Mouse (Mus musculus) hindbrain, embryonic 13.5 days (tissue): ENCODE results near the gene Dlec1. TPM values are rescaled to one million over a fixed set of nuclear protein-coding genes. Genes with fewer than 3 reads are reported as not detected.
A peak's percentile ranks its signal among the peaks of the same experiment; 100 is the strongest.

Source experiments
- ATAC-seq: fragments of 200-750 bp; cut with Nextera tagmentation; 2 replicates; pipeline ENCODE4 v1.8.0; 2017; ENCODE audit warnings: moderate TSS enrichment; ENCODE audit not compliant: low FRiP score
- H3K27ac ChIP-seq: fragments of 300-500 bp; sonication (generic); 2 replicates; pipeline ENCODE4 v1.5.1; 2015; ENCODE audit warnings: inconsistent platforms, mild to moderate bottlenecking, moderate library complexity
- H3K27me3 ChIP-seq: fragments of 300-500 bp; sonication (generic); 2 replicates; pipeline ENCODE4 v1.6.1; 2015; ENCODE audit warnings: mild to moderate bottlenecking, inconsistent platforms
- H3K36me3 ChIP-seq: fragments of 300-500 bp; sonication (generic); 2 replicates; pipeline ENCODE4 v1.6.1; 2015; ENCODE audit warnings: mild to moderate bottlenecking, inconsistent platforms
- H3K4me1 ChIP-seq: fragments of 300-500 bp; sonication (generic); replicated peaks from 2 replicates; pipeline ENCODE4 v1.6.1; 2015; ENCODE audit warnings: inconsistent platforms
- H3K4me2 ChIP-seq: fragments of 300-500 bp; sonication (generic); 2 replicates; pipeline ENCODE4 v1.6.1; 2015; ENCODE audit warnings: inconsistent platforms, mild to moderate bottlenecking, moderate library complexity
- H3K4me3 ChIP-seq: fragments of 300-500 bp; sonication (generic); 2 replicates; pipeline ENCODE4 v1.5.1; 2015; ENCODE audit warnings: mild to moderate bottlenecking, inconsistent platforms
- H3K9ac ChIP-seq: fragments of 300-500 bp; sonication (generic); 2 replicates; pipeline ENCODE4 v1.6.1; 2015; ENCODE audit warnings: mild to moderate bottlenecking, inconsistent platforms
- H3K9me3 ChIP-seq: fragments of 300-500 bp; sonication (generic); 2 replicates; pipeline ENCODE4 v1.6.1; 2016; ENCODE audit warnings: inconsistent platforms
- WGBS: fragments of 180-500 bp; shearing (Covaris S2); methylation state at CpG from one replicate; pipeline ENCODE4 v1.1.7; 2015; 5-methylcytosine and 5-hydroxymethylcytosine counted together
- polyA plus RNA-seq: library from polyadenylated mRNA; unstranded; fragments of >200 nt; fragmentation: Nextera tagmentation; extraction: Ambion mirVana; gene quantifications from 2 replicates; pipeline ENCODE4 v1.2.1, GENCODE M21; 2015

Dlec1 gene
- polyA plus RNA-seq, 1 experiment from 2014 or later, result 0.38 TPM

DNA sequence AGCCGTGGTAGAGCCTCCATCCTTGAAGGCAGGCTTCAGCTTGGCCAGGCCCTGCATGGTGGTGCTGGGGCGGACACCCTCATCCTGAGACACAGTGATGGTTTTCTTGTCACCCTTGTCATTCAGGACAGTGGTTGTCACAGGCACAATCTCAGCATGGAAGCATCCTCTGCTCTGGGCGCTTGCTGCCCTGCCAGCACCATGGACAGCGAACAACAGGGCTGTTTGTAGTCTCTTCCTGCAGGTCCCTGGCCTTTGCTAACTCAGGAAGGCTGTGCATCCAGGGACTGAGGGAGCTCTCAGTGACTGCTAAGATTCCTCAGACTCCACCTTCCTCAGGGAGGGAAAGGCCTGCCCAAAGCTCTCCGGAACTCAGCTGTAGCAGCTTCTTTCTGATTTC lies 47.3 kb downstream of the Dlec1 start:
- 0 out of 2 replicates have a peak, but pooled peaks cover 1% of the 10 kb centered on the region for H3K27me3 ChIP-seq
- WGBS, result 36% methylated on average over 5 of the region's 5 CpGs

DNA sequence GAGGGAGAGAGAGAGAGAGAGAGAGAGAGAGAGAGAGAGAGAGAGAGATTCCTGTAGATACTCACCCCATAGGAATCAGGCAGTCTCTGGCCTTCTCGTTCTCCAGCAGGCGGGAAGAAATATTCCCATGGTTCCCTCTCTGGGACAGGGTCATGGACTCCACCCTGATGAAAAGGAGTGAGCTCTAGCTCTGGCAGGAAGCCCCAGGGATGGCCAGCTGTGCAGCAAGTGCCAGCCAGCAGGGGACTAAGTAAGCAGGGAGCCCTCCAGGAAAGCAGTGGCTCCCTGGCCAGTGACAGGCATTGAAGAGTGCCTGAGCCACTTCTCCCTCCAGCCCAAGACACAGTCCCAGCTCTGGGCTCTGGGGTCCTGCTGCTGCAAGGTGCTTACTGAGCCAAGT lies 49.5 kb downstream of the Dlec1 start:
- no peaks in the 10 kb centered on the region for H3K9me3 ChIP-seq
- peaks cover 16% of the 10 kb centered on the region for H3K27me3 ChIP-seq
- H3K4me2 ChIP-seq, result no peak overlapping the region
- 53% methylated on average over 2 of the region's 2 CpGs for WGBS
- H3K36me3 ChIP-seq, result no peaks in the 10 kb centered on the region
- no peak for ATAC-seq
- no peak overlapping the region for H3K4me3 ChIP-seq
- no peaks in the 10 kb centered on the region; the same call in 1 of the 2 replicates for H3K4me1 ChIP-seq
- peak overlapping the region; percentile 39; the same call in 1 of the 2 replicates for H3K9ac ChIP-seq
- no peak overlapping the region for H3K27ac ChIP-seq

More for the DNA sequence above, 47.3 kb downstream of the Dlec1 start:
- H3K36me3 ChIP-seq, result no peaks in the 10 kb centered on the region
- H3K4me1 ChIP-seq, result no peaks in the 10 kb centered on the region
- no peak overlapping the region for H3K27ac ChIP-seq
- ATAC-seq, result no peak
- H3K9me3 ChIP-seq, result no peaks in the 10 kb centered on the region
- no peak overlapping the region for H3K9ac ChIP-seq
- H3K4me3 ChIP-seq, result no peak overlapping the region
- no peak overlapping the region for H3K4me2 ChIP-seq

DNA sequence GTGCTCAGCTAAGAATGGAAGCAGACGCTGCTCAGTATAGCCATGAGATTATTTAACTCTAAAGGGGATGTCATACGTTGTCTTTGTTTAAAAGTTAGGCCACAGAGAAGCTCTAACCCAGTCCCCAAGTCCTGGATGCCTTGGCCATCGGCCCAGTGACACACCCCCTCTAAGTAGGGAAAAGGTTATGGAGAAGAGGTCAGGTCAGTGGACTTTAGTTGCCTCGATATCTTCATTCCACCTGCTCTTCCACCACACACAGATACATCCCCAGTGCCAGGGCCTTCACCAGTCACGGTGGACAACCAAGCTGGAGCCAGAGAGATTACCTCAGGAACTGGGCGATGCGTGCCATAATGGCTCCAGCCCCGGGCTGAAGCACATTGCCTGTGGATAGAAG lies 53.1 kb downstream of the Dlec1 start:
- H3K27me3 ChIP-seq, result peaks cover 28% of the 10 kb centered on the region
- no peak overlapping the region for H3K9ac ChIP-seq
- 84% methylated on average over 8 of the region's 8 CpGs for WGBS
- no peak overlapping the region for H3K4me3 ChIP-seq
- no peaks in the 10 kb centered on the region; the same call in 1 of the 2 replicates for H3K4me1 ChIP-seq
- H3K27ac ChIP-seq, result no peak overlapping the region
- H3K9me3 ChIP-seq, result no peaks in the 10 kb centered on the region
- no peak overlapping the region for H3K4me2 ChIP-seq
- no peak for ATAC-seq
- no peaks in the 10 kb centered on the region for H3K36me3 ChIP-seq

DNA sequence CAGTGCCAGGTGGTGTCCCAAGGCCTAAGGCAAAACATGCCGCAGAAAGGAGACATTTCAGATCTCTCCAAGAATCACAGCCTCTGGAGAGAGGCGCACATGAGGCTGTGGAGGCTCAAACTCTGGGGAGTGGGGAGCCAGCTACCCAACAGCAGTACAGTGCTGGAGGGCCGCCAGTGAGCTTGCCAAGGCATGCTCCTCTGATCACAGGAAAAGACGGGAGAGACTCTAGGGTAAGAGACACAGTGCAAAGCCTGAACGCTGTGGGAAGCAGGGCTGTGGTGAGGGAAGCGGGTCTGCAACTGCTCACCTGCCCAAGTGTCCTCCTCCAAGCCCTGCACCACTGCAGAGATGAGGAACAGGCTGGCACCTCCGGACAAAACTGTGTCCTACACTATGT lies 53.5 kb downstream of the Dlec1 start:
- Histone ChIP-seq H3K36me3 (no peaks in the 10 kb centered on the region), H3K4me1 (no peaks in the 10 kb centered on the region; the same call in 1 of the 2 replicates), H3K27ac (no peak overlapping the region), H3K9ac (no peak overlapping the region), H3K4me2 (peak overlapping the region; percentile 60; the same call in 1 of the 2 replicates), H3K9me3 (no peaks in the 10 kb centered on the region), H3K4me3 (peak overlapping the region; percentile 57; the same call in 1 of the 2 replicates), H3K27me3 (peaks cover 28% of the 10 kb centered on the region)
- 55% methylated on average over 7 of the region's 7 CpGs for WGBS
- ATAC-seq, result no peak

DNA sequence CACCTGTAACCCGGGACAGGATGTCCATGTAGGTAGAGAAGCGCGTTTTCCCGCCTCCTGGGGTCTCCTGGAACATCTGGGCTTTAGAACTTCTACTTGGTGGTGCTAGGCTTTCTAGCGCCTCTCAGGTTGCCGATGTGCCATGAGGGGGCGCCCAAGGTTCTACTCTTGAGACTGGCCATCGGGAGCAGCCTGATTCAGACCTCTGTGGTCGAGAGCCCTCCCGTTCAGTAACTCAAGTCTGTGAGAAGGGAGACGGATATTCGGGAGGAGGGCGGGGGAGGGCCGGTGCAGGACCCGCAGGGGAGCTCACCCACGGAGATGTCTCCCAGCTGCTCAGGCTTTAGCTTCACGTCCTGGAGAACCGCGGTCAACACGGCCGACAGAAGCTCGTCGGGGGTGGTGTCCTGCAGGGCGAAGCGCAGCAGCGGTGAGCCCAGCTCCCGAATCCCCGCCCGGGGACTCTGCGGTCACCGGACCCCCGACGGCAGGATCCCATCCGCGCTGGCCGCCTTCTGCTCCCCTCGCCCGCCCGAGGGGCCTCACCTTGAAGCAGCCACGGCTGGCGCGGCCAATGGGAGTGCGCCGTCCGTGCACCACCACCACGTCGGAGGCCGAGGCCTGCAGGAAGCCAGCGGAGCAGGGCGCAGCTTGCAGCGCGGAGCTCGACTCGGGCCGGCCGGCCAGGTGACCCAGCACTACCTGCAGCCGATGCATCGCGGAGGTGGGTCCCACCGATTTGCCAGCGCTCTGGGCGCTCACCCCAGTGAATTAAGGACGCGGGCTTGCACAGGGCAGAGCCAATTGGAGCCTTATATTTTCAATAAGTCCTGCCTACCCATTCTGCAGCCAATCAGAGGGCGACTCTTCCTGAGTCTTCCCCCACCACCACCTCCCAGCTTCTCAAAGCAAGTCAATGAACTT lies 54.3 kb downstream of the Dlec1 start, which contains the start of gene Acaa1b:
TSS of gene Acaa1b (minus strand) at position 816 of the 924 bp plus-strand sequence.
- Histone ChIP-seq H3K36me3 (no peaks in the 10 kb centered on the region), H3K9ac (peak within 1 kb of the TSS; percentile 68), H3K27ac (no peak within 1 kb of the TSS), H3K4me1 (no peaks in the 10 kb centered on the region; the same call in 1 of the 2 replicates), H3K9me3 (no peaks in the 10 kb centered on the region), H3K4me3 (peak within 1 kb of the TSS; percentile 57), H3K4me2 (peak within 1 kb of the TSS; percentile 60), H3K27me3 (peaks cover 28% of the 10 kb centered on the region)
- 1% methylated on average over 64 of the region's 65 CpGs for WGBS
- peak; percentile 92 for ATAC-seq

DNA sequence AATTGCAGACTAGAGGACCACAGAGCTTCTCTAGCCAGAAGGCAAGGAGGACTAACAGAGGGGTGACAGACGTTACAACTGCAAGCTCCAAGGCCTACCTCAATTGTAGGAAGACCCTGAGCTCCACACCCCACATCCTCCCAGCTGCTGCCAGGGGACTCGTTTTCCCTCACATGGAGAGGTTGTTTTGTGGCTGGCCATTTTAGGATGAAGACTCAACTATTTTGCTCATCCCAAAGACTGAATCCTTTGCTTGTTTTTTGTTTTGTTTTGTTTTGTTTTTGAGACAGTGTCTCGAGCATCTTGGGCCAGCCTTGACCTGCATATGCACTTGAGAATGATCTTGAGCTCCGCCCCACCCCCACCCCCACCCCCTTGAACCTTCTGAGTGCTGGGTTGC lies 56.6 kb downstream of the Dlec1 start, which contains the start of gene Gm47289:
TSS of gene Gm47289 (plus strand) at position 301 of the 400 bp plus-strand sequence.
- Histone ChIP-seq H3K27ac (no peak within 1 kb of the TSS), H3K36me3 (no peaks in the 10 kb centered on the region), H3K4me2 (no peak within 1 kb of the TSS), H3K4me3 (no peak within 1 kb of the TSS), H3K4me1 (no peaks in the 10 kb centered on the region; the same call in 1 of the 2 replicates), H3K9me3 (no peaks in the 10 kb centered on the region), H3K9ac (no peak within 1 kb of the TSS), H3K27me3 (peaks cover 28% of the 10 kb centered on the region)
- no peak for ATAC-seq
- 55% methylated on average over 4 of the region's 4 CpGs for WGBS

DNA sequence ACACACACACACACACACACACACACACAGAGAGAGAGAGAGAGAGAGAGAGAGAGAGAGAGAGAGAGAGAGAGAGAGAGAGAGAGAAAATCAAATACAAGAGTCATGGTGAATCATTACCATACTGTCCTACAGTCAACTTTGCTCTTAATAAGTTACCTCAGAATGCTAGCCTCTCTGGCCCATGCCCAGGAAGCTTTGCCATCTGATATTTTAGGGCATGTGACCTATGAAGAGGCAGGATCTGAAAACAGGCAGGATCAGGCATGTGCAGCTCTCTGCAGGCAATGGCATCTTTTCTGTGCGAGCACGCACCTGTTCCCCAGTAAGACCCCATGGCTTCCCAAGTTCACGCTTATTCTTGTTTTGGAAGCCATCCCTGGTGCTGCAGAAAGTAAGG lies 58.4 kb downstream of the Dlec1 start:
- H3K4me2 ChIP-seq, result no peak overlapping the region
- no peak overlapping the region for H3K27ac ChIP-seq
- no peak for ATAC-seq
- 95% methylated on average over 3 of the region's 3 CpGs for WGBS
- peaks cover 17% of the 10 kb centered on the region for H3K27me3 ChIP-seq
- no peak overlapping the region for H3K4me3 ChIP-seq
- no peak overlapping the region for H3K9ac ChIP-seq
- H3K9me3 ChIP-seq, result no peaks in the 10 kb centered on the region
- H3K4me1 ChIP-seq, result no peaks in the 10 kb centered on the region; the same call in 1 of the 2 replicates
- no peaks in the 10 kb centered on the region for H3K36me3 ChIP-seq

DNA sequence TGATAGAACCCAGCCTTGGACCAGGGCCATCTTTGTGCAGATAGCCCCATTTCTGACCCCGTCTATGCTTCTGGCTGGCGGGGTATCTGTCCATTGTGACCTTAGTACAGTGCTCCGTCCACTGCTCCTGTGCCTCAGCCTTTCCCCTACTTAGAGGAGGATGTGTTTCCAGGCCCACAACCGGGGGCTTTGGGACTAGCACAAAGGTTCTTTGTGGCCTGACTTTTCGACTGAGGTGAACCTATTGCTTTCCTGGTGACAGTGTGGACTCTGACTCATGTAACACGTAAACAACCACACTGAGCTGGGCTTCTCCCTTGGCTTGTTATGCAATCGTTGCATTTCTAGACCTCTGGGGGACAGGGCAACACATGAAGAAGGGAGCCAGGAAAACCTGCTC lies 62.5 kb downstream of the Dlec1 start:
- H3K4me2 ChIP-seq, result no peak overlapping the region

DNA sequence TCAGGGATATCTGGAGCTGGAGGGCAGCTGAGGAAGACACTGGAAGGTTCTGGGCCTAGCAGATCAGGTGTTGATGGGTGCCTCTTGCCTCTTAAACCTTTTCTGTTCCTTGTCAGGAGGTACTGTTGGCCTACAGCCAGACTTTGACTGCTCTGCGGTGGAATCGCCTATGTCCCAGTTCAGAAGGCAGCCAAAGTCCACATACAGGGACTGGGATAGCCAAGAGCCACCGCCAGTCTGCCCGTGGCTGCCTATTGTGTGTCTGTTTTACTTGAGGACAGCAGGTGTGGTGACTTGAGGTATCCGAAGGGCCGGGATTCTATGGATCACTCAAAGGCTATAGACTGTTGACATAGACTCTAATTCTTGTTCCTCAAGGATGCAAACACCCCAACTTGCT lies 63.3 kb downstream of the Dlec1 start:
- Histone ChIP-seq H3K36me3 (no peaks in the 10 kb centered on the region), H3K4me1 (no peaks in the 10 kb centered on the region), H3K9ac (no peak overlapping the region), H3K27ac (no peak overlapping the region), H3K9me3 (no peaks in the 10 kb centered on the region; the same call in 1 of the 2 replicates), H3K4me3 (no peak overlapping the region), H3K27me3 (no peaks in the 10 kb centered on the region), H3K4me2 (no peak overlapping the region)
- 96% methylated on average over 6 of the region's 6 CpGs for WGBS
- no peak for ATAC-seq

More for the DNA sequence above, 62.5 kb downstream of the Dlec1 start:
- H3K4me1 ChIP-seq, result no peaks in the 10 kb centered on the region
- H3K27me3 ChIP-seq, result no peaks in the 10 kb centered on the region
- no peak for ATAC-seq
- no peaks in the 10 kb centered on the region; the same call in 1 of the 2 replicates for H3K9me3 ChIP-seq
- H3K9ac ChIP-seq, result no peak overlapping the region
- WGBS, result 88% methylated on average over 7 of the region's 7 CpGs
- H3K4me3 ChIP-seq, result no peak overlapping the region
- no peak overlapping the region for H3K27ac ChIP-seq
- no peaks in the 10 kb centered on the region for H3K36me3 ChIP-seq

DNA sequence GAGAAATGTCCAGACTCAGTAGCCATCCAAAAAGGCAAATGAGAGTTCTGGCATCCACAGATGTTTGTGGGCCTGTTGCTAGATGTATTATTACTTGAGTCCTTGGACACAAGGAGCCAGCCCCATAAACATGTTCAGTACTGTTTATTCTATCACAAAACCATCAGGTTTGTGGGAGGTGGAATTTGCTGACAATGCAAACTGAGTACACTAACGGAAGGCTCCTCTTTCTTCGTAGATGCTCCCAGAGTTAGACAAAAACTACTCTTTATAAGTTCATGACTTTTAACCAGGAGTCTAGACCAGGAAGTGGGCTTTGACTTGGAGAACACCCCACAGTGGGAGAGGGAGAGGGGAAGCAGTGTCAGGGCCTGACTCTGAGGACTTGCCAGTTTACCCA lies 65.3 kb downstream of the Dlec1 start:
- Histone ChIP-seq H3K27ac (no peak overlapping the region), H3K9ac (no peak overlapping the region), H3K9me3 (no peaks in the 10 kb centered on the region; the same call in 1 of the 2 replicates), H3K4me1 (no peaks in the 10 kb centered on the region), H3K4me2 (no peak overlapping the region), H3K27me3 (no peaks in the 10 kb centered on the region), H3K36me3 (no peaks in the 10 kb centered on the region), H3K4me3 (no peak overlapping the region)
- no peak for ATAC-seq
- WGBS, result 95% methylated on average over 2 of the region's 2 CpGs

DNA sequence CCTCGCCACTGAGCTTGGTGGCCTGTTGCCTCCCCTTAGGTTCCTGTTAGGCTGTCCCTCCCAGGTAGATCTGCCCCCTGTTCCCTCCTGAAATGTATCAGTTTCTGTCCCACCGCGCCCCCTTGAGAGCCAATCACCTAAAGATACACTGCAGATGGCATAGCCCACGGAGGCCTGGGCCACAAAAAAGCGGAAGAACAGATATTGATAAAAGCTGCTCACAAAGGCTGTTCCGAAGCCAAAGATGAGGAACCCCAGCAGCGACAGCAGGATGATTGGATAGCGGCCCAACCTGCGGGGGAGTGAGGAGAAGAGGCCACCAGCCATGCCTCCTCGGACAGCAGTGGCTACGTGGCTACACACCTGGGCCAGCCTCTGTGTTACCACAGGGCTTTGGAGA lies 77.0 kb downstream of the Dlec1 start:
- Histone ChIP-seq H3K4me1 (no peaks in the 10 kb centered on the region), H3K27me3 (no peaks in the 10 kb centered on the region), H3K4me2 (no peak overlapping the region), H3K9ac (no peak overlapping the region), H3K36me3 (no peaks in the 10 kb centered on the region), H3K4me3 (no peak overlapping the region), H3K27ac (no peak overlapping the region), H3K9me3 (no peaks in the 10 kb centered on the region)
- ATAC-seq, result no peak
- 92% methylated on average over 11 of the region's 11 CpGs for WGBS

DNA sequence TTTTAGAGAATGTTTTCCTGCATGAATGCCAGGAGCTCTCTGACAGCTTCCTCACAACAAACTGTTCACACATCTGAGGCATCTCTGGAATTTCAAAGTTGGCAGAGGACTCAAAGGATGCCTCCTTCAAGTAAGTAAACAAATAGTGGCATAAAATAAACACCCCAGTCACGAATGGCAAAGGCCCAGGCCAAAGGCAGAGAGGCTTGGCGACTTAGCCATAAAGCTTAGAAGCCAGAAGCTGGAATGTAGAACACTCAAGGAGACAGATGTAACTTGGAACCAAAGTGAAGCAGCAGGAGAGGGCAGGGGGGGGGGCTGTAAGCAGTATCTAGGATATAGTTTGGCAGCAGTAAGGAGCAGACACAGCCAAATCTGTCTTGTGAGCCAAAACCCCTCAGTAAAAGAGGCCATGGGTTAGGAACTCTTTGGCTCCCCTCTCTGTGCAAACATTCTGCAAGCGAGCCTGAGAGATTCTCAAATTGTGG lies 79.0 kb downstream of the Dlec1 start:
- ATAC-seq, result no peak
- no peak overlapping the region for H3K27ac ChIP-seq
- H3K36me3 ChIP-seq, result no peaks in the 10 kb centered on the region
- H3K4me3 ChIP-seq, result no peak overlapping the region
- no peaks in the 10 kb centered on the region for H3K27me3 ChIP-seq
- no peak overlapping the region for H3K4me2 ChIP-seq
- H3K9ac ChIP-seq, result no peak overlapping the region
- 52% methylated on average over 3 of the region's 3 CpGs for WGBS
- H3K4me1 ChIP-seq, result no peaks in the 10 kb centered on the region
- no peaks in the 10 kb centered on the region for H3K9me3 ChIP-seq
